Mouse (Mus musculus): ENCODE measurements around the gene Gpx4. TPM values are rescaled to one million over a fixed set of nuclear protein-coding genes. Genes with fewer than 3 reads are reported as not detected.
"Not testable (repeated sequence)": the region's sequence is repeated elsewhere in the genome, so short reads cannot be mapped to it uniquely, and the experiment has no call there.

Gene Gpx4
- polyA plus RNA-seq, 1 experiment from 2014 or later = 747 TPM

DNA sequence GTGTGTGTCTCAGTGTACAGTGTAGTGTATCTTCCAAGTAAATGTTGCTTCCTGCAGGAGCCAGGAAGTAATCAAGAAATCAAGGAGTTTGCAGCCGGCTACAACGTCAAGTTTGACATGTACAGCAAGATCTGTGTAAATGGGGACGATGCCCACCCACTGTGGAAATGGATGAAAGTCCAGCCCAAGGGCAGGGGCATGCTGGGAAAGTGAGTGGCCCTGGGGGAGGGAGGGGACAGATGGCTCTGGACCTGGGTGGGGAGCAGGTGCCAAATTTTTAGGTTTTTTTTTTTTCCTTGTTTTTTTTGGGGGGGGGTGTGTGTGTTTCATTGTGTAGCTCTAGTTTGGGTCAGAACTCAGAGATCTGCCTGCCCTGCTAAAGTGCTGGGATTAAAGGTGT is 7.9 kb downstream of the Gpx4 start:
- DNase-seq (ENCODE audit: low spot score); H3K27me3 ChIP-seq (ENCODE audit: low read depth, poor library complexity, severe bottlenecking); H3K9me3 ChIP-seq (replicated peaks): not testable (repeated sequence)
- Histone ChIP-seq H3K4me1 (peaks cover 61% of the 10 kb centered on the region), H3K27ac (replicated peaks) (peak overlapping the region; percentile 98), H3K36me3 (peaks cover 46% of the 10 kb centered on the region), H3K4me3 (peak overlapping the region; percentile 95)
- 58% methylated on average over 3 of the region's 3 CpGs for WGBS

DNA sequence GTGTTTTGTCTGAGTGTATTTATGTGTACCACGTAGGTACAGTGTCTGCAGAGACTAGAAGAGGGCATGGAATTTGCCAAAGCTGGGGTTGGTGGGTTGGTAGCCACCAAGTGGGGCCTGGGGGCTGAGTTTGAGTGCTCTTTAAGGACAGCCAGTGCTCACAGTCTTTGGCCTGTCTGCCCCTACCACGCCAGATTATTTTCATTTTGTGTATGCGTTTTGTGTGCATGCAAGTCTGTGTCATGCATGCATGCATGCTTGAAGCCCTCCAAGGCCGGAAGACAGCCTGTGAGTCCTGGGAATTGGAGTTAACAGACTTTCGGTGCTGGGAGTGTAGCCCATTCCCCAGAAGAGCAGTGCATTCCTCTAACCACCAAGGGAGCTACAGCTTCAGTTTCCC is 8.4 kb downstream of the Gpx4 start:
- Histone ChIP-seq H3K9me3 (replicated peaks) (no peaks in the 10 kb centered on the region), H3K4me1 (peaks cover 56% of the 10 kb centered on the region), H3K36me3 (peaks cover 50% of the 10 kb centered on the region), H3K27me3 (ENCODE audit: low read depth, poor library complexity, severe bottlenecking) (no peaks in the 10 kb centered on the region), H3K27ac (replicated peaks) (no peak overlapping the region; the same call in 1 of the 2 replicates), H3K4me3 (peak overlapping the region; percentile 95)
- no peak for DNase-seq (ENCODE audit: low spot score)
- WGBS = 87% methylated on average over 5 of the region's 5 CpGs

DNA sequence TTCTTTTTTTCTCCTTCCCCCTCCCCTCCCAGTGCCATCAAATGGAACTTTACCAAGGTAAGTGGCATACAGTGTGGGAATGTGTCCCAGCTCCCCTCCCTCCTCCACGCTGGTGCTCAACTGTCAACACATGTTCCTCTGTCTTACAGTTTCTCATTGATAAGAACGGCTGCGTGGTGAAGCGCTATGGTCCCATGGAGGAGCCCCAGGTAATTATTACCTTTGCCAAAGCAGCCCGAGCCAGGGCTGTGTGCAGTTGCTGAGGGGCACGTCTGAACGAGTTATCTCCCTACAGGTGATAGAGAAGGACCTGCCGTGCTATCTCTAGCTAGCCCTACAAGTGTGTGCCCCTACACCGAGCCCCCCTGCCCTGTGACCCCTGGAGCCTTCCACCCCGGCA is 8.9 kb downstream of the Gpx4 start:
- WGBS = 94% methylated on average over 9 of the region's 10 CpGs

DNA sequence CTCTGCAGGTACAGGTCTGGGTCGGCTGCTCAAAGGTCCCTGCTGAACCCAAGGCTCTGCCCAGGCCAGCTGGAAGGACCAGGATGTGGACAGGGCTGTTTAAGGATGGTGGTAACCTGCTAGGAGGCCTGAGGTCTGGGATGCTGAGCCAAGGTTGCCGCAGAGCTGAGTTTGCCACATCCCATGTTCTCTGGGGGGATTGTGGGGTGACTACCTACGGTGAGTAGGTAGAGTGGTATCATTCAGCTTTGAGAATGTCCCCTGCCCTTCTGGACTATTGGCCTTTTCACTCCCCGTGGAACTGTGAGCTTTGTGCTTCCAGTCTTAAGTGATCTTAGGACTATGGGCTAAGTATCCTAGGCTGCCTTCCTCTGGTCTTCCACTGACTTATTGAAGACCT is 9.5 kb downstream of the Gpx4 start:
- no peak overlapping the region for H3K4me3 ChIP-seq
- no peak overlapping the region for H3K27ac ChIP-seq (replicated peaks)
- H3K4me1 ChIP-seq = peaks cover 45% of the 10 kb centered on the region
- no peaks in the 10 kb centered on the region for H3K27me3 ChIP-seq (ENCODE audit: low read depth, poor library complexity, severe bottlenecking)
- H3K36me3 ChIP-seq = peaks cover 62% of the 10 kb centered on the region
- H3K9me3 ChIP-seq (replicated peaks) = no peaks in the 10 kb centered on the region
- DNase-seq (ENCODE audit: low spot score) = no peak
- WGBS = 89% methylated on average over 4 of the region's 4 CpGs

More for the DNA sequence above, 8.9 kb downstream of the Gpx4 start:
- Histone ChIP-seq H3K36me3 (peaks cover 56% of the 10 kb centered on the region), H3K4me1 (peaks cover 51% of the 10 kb centered on the region), H3K9me3 (replicated peaks) (no peaks in the 10 kb centered on the region), H3K27ac (replicated peaks) (no peak overlapping the region), H3K27me3 (ENCODE audit: low read depth, poor library complexity, severe bottlenecking) (no peaks in the 10 kb centered on the region), H3K4me3 (peak overlapping the region; percentile 95; the same call in 1 of the 2 replicates)
- no peak for DNase-seq (ENCODE audit: low spot score)

DNA sequence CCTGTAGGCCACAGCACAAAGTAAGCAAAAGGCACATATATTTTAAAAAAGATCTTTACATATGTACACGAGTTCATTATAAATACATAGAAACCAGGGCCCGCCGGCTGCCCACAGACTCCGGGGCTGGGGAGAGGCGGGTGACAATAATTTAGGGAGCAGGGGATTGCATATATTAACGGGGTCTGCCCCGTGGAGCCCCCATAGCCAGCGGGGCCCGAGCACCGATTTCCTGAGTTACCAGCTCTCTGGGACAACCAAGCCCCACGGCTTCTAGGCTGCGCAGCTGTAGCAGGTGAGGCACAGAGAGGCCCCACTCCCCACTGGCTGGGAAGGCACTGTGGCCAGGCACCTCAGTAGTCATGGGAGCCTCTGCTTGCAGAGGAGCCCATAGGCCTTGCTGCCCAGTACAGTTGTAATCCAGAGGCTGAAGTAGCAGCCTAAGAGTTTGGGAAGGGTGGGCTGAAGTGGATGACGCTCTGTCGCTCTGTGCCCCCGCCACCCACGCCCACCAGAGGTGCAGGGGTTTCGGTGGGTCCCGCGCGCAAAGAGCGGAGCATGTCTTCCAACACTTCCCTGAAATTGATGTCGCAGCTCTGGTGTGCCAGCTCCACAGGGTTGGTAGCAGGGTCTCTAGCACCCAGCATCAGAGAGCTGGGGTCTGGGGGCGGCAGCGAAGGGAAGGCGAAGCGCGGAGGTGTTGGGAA is 10.2 kb downstream of the Gpx4 start:
- Histone ChIP-seq H3K27me3 (ENCODE audit: low read depth, poor library complexity, severe bottlenecking) (no peaks in the 10 kb centered on the region), H3K4me3 (no peak overlapping the region), H3K27ac (replicated peaks) (no peak overlapping the region), H3K36me3 (peaks cover 68% of the 10 kb centered on the region), H3K4me1 (peaks cover 38% of the 10 kb centered on the region), H3K9me3 (replicated peaks) (no peaks in the 10 kb centered on the region)
- 90% methylated on average over 27 of the region's 27 CpGs for WGBS
- DNase-seq (ENCODE audit: low spot score) = no peak

DNA sequence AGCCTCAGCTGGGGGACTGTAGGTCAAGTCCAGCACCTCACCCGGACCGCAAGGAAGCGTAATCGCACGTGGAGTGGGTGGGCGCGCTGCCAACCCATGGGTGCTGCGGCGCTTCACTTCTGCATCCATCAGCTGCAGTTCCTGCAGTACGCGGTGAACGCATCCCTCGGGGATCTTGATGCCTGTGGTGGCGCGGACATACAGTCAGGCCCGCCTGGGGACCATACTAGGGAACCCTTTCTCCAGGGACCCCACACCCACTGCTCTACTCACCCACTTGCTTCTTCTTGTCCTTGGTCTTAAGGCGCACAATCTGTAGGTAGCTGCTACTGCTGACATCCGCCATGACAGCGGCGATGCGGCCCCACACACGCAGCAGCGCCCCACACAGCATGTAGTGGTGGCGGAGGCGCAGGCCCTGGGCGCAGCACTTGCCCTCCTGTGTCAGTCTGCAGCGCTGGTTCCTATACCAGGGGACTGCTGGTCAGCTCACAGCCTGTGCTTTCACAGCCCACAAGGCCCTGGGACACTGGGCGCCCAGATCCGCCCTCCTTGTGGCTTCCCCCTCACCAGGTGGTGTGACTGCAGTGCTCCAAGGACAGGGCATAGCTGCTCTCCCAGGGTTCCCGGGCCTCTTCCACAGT is 10.8 kb downstream of the Gpx4 start:
- WGBS = 81% methylated on average over 30 of the region's 30 CpGs
- H3K4me3 ChIP-seq = no peak overlapping the region

DNA sequence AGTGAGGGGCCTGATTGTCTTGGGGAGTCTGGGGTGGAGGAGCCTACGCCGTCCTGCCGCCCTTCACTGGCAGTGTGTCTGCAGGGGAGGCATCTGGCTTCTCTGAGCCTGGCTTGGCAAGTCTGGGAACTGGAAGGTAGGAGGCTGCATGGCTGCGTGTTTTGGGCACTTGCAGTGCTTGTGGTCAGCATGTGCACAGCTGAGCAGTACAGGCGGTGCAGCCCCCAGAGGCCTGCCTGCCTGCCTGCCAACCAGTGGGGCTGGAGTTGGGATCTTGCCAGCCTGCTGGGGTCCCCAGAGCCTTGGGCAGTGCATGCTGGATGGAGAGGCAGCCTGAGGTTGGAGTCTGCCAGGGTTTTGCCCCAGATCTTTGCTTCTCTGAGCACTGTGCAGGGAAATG is 16.1 kb downstream of the Gpx4 start:
- H3K27ac ChIP-seq (replicated peaks) = no peak overlapping the region
- DNase-seq (ENCODE audit: low spot score) = no peak
- WGBS = 95% methylated on average over 5 of the region's 5 CpGs
- H3K4me1 ChIP-seq = no peaks in the 10 kb centered on the region
- H3K36me3 ChIP-seq = peaks cover 83% of the 10 kb centered on the region
- H3K27me3 ChIP-seq (ENCODE audit: low read depth, poor library complexity, severe bottlenecking) = no peaks in the 10 kb centered on the region
- H3K9me3 ChIP-seq (replicated peaks) = no peaks in the 10 kb centered on the region
- H3K4me3 ChIP-seq = no peak overlapping the region

More for the DNA sequence above, 10.8 kb downstream of the Gpx4 start:
- DNase-seq (ENCODE audit: low spot score) = no peak
- Histone ChIP-seq H3K27me3 (ENCODE audit: low read depth, poor library complexity, severe bottlenecking) (no peaks in the 10 kb centered on the region), H3K27ac (replicated peaks) (no peak overlapping the region), H3K9me3 (replicated peaks) (no peaks in the 10 kb centered on the region), H3K4me1 (peaks cover 32% of the 10 kb centered on the region), H3K36me3 (peaks cover 75% of the 10 kb centered on the region)

DNA sequence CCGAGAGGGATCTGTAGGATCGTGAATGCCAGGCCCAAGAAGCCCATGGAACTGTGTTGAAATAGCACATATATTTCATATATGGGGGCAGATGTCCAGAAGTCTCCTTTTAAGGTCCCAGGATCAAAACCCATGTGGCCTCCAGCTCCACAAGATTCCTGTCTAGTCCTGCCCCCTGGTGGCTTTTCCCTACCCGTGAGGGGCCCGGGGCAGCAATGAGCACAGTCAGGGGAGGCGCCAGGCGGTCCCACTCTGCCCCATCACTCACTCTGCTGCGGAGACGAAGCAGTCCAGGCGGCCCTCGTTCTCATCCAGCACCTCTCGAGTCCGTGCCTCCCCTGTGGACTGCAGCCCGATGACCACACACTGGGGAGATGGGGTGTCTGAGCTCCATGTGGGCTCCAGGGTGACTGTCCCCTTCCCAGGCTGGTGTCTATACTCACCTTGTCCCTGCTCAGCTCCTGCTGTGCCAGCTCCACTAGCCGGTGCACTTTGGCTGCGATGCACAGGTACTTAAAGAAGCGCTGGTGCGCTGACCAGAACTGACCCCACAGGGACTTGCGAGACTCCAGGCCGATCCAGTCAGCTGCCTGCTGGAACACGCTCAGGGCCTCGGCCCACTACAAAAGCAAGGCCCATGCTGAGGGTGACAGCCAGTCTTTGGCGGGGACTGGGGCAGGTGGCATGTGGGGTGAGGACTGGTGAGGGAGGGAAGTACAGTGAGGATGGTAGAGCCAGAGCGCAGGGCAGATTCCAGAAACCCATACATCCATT is 17.1 kb downstream of the Gpx4 start:
- no peak for DNase-seq (ENCODE audit: low spot score)
- 73% methylated on average over 23 of the region's 23 CpGs for WGBS
- Histone ChIP-seq H3K36me3 (peaks cover 74% of the 10 kb centered on the region), H3K27ac (replicated peaks) (0 out of 2 replicates have a peak overlapping the region, but pooled peaks have one; percentile 28), H3K4me1 (no peaks in the 10 kb centered on the region), H3K9me3 (replicated peaks) (no peaks in the 10 kb centered on the region), H3K4me3 (no peak overlapping the region), H3K27me3 (ENCODE audit: low read depth, poor library complexity, severe bottlenecking) (no peaks in the 10 kb centered on the region)

DNA sequence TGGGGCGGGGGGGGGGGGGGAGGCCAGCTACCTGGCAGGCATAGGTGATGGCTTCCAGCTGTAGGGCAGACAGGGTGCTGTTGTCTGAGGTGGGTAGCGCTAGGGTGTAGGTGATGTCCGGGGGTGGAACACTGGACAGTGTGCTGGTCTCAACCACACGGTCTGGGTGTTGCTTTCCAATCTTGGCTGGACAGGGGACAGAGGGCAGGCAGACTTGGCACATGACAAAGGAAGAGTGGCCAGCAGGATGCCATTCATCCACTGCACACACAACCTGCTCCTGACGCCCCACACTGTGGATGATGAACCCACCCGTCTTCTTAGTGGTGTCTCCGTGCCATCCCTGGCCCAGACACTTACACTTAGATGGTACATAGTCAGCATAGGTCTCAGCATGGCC is 22.3 kb downstream of the Gpx4 start:
- WGBS = 90% methylated on average over 6 of the region's 7 CpGs
- DNase-seq (ENCODE audit: low spot score) = no peak
- Histone ChIP-seq H3K27me3 (ENCODE audit: low read depth, poor library complexity, severe bottlenecking) (no peaks in the 10 kb centered on the region), H3K36me3 (peaks cover 27% of the 10 kb centered on the region), H3K27ac (replicated peaks) (no peak overlapping the region), H3K4me3 (no peak overlapping the region), H3K4me1 (peaks cover 11% of the 10 kb centered on the region), H3K9me3 (replicated peaks) (no peaks in the 10 kb centered on the region)

DNA sequence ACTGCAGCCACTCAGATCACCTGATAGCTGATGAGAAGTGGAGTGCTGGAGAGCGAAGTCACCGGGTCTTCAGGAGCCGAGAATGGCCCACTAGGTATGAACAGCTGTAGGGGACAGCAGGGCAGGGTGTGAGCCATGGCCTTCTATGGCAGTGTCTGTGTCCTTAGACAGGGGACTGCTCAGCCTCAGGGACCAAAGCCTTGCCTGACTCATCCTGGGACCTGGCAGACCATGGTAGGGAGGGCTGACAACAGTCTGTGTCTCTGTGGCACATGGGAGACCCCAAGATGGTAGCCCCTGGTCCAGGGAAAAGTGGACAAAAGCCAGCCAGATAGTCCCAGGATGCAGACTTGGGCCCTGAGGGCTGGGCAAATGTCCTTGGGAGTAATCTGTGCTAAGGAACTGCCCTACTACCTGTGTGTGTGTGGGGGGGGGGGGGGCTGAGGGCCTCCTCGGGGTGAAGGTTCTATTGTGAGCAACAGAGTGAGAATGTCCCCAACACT is 23.0 kb downstream of the Gpx4 start:
- H3K4me3 ChIP-seq = no peak overlapping the region
- DNase-seq (ENCODE audit: low spot score) = no peak
- 0 out of 2 replicates have a peak, but pooled peaks cover 3% of the 10 kb centered on the region for H3K27me3 ChIP-seq (ENCODE audit: low read depth, poor library complexity, severe bottlenecking)
- 91% methylated on average over 4 of the region's 4 CpGs for WGBS
- H3K27ac ChIP-seq (replicated peaks) = no peak overlapping the region
- H3K9me3 ChIP-seq (replicated peaks) = no peaks in the 10 kb centered on the region
- H3K4me1 ChIP-seq = peaks cover 15% of the 10 kb centered on the region
- peaks cover 20% of the 10 kb centered on the region for H3K36me3 ChIP-seq

DNA sequence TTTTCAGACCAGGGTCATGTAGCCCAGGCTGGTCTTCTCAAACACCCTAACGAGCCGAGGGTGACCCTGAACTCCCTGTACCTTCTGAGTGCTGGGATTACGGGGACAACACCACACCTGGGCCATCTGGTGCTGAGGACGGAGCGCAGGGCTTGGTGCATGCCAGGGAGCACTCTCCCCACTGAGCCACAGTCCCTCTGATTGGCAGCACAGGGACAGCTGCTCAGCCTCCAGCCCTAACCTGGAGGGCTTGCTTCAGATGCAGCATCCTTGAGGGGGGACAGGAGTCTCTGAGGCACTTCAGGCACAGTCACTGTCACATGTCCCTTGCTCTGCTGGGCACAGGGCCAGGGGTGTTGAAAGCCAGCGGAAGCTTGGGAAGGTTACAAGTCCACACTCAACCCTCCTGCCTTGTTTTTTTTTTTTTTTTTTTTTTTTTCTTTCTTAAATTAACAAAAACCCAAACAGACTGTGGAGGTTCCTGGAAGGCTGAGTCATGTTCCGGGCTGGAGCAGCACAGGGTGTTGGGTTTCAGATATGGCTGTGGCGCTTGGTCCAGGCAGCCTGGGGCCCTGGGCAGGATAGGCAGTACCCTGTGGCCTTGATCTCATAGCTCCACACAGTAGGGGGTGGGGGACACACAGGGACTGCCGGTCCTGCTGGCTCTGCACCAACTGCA is 24.0 kb downstream of the Gpx4 start:
- peaks cover 25% of the 10 kb centered on the region for H3K4me1 ChIP-seq
- H3K36me3 ChIP-seq = peaks cover 16% of the 10 kb centered on the region
- 0 out of 2 replicates have a peak, but pooled peaks cover 6% of the 10 kb centered on the region for H3K27me3 ChIP-seq (ENCODE audit: low read depth, poor library complexity, severe bottlenecking)
- DNase-seq (ENCODE audit: low spot score) = no peak
- 0 out of 2 replicates have a peak overlapping the region, but pooled peaks have one; percentile 35 for H3K27ac ChIP-seq (replicated peaks)
- 75% methylated on average over 9 of the region's 9 CpGs for WGBS
- H3K4me3 ChIP-seq = no peak overlapping the region
- H3K9me3 ChIP-seq (replicated peaks) = no peaks in the 10 kb centered on the region

DNA sequence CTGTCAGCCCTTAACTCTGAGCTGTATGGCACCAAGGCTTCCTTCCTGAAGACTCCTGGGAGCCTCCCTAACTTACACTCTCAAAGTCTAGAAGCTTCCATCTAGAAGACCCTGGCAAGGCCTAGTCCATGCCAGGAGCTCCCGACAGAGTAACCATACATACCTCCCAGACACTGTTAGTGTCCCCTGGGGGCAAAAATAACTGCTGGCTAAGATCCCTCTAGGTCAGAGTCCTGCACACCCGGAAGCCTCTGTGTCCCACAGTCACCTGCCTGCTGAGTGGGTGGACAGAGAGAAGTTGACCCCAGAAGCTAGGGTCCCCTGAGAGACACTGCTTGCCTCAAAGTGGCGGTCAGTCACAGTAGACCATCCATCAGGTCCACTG is 24.5 kb downstream of the Gpx4 start:
- H3K27me3 ChIP-seq (ENCODE audit: low read depth, poor library complexity, severe bottlenecking) = 0 out of 2 replicates have a peak, but pooled peaks cover 6% of the 10 kb centered on the region
- no peak overlapping the region for H3K4me3 ChIP-seq
- H3K4me1 ChIP-seq = peaks cover 26% of the 10 kb centered on the region
- peaks cover 13% of the 10 kb centered on the region for H3K36me3 ChIP-seq
- DNase-seq (ENCODE audit: low spot score) = no peak
- WGBS = 83% methylated on average over 3 of the region's 3 CpGs
- H3K27ac ChIP-seq (replicated peaks) = no peak overlapping the region
- H3K9me3 ChIP-seq (replicated peaks) = no peaks in the 10 kb centered on the region

All from midbrain, embryonic 10.5 days (tissue).